Mouse (Mus musculus) 416B (cell line): ENCODE measurements around the gene Sh2b1.
A peak's percentile ranks its signal among the peaks of the same experiment; 100 is the strongest.

Experiments
- DNase-seq: peaks from one replicate; pipeline ENCODE4 v3.0.0; 2011; ENCODE audit warnings: low read depth

Gene Sh2b1

DNA sequence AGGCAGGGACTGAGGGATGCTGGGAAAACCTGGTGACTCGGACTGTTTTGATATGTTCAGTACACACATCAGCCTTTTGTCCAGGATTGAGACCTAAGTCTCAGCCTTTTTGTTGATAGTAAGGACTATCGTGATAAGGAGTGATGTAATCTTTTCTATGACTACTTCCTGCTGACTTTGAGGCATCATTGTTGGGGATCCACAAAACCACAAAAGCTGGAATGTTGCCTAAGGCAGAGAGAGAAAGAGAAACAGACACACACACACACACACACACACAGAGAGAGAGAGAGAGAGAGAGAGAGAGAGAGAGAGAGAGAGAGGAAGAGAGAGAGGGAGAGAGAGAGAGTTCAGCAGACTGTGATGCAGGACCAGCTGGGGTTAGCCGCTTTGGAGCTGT is 56.7 kb downstream of the Sh2b1 start:
- peak; percentile 68 for DNase-seq

DNA sequence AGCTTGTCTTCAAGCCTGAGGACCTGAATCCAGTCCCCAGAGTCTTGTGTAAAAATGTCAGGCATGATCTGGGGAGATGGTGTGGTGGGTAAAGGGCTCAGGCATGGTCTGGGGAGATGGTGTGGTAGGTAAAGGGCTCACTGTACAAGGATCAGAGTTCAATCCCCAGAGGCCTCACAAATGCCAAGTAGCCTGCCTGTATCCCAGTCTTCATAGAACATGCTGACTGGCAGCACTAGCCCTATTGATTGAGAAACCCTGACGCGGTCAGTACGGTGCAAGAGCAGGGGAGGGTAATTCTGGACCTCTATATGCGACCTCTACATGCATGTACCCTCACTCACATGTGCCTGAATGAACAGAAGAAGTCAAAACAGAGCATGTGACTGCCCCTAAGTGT is 57.6 kb downstream of the Sh2b1 start:
- DNase-seq: no peak

DNA sequence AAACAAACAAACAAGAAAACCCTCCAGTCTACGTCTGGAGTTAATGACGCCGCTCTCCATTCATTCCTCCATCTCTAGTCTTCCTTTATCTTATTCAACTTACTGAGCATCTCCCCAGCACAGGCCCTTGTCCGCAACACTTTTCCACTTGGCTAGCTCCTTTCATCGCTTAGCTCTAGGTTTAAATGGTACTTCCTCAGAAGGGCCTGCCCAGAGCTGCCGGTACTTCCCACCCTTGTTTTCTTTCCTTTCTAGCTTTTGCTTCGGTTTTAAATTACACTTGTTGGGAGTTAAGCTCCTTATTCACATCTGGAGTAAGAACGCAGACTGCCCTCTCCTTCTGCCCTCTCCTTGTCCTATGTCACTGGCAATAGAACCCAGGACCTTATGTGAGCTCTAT is 58.2 kb downstream of the Sh2b1 start:
- DNase-seq: no peak
